Mouse (Mus musculus) E14TG2a.4 (cell line): ENCODE measurements around the gene Wdr5.

Source experiments
- CTCF ChIP-seq: conservative IDR thresholded peaks from 2 replicates; pipeline ENCODE4 v1.5.1; 2014; ENCODE audit warnings: low read length
- NANOG ChIP-seq: IDR thresholded peaks from 2 replicates; pipeline ENCODE4 v1.6.1; 2014; ENCODE audit warnings: borderline replicate concordance, low read length, mixed read lengths
- POU5F1 ChIP-seq: IDR thresholded peaks from 2 replicates; pipeline ENCODE4 v1.6.1; 2014; ENCODE audit warnings: low read length, borderline replicate concordance

- TF ChIP-seq CTCF: no peak
- TF ChIP-seq POU5F1: no peak
- TF ChIP-seq NANOG: no peak
Measured at GRCm38 (mm10) chr2:27560708-27561123, 45.8 kb downstream of the Wdr5 start.
